Mouse (Mus musculus) cerebral cortex, adult 2 months (tissue): ENCODE results near the gene Them7.

Source experiments
- WGBS: fragments of 180-500 bp; shearing (Covaris S2); methylation state at CpG from one replicate; pipeline ENCODE4 v1.1.7; 2018; 5-methylcytosine and 5-hydroxymethylcytosine counted together

The Them7 gene

DNA sequence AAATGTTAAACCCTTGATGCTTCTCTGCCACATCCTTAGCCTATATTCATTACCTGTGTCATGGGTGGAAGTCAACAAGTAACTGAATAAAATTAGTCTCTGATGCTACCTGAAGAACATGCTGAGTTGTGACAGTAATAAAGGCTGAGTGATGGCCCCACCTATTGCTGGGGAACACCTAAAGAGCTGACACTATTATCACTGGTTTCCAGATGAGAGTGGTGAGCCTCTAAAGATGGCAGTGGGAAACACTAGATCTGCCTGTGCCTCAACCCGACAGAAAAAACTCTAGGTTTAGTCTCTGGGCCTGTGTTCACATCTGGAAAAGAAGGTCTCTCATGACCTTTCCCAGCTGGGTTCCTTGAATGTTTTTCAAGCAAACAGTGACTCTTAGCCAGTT is 155.6 kb downstream of the Them7 start:
- 85% methylated on average over 1 of the region's 1 CpGs for WGBS

DNA sequence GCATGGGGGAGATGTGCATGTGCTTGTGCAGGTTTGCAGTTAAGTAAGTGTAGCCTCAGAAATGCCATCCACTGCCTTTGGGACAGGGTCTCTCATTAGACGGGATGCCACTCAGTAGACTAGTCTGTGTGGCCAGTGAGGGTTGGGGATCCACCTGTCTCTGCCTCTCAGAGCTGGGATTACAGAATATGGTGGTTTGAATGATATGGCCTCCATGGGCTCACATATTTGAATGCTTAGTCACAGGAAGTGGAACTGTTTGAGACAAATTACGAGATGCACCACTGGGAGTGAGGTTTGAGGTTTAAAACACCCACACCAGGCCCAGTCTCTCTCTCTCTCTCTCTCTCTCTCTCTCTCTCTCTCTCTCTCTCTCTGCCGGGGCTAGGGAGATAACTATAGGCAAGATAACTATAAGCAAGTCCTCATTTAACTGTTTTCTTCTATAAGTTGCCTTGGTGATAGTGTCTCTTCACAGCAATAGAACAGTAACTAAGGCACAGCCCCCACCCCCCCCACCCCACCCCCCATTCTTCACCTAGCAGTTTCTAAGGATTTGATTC is 156.7 kb downstream of the Them7 start:
- 77% methylated on average over 3 of the region's 3 CpGs for WGBS

DNA sequence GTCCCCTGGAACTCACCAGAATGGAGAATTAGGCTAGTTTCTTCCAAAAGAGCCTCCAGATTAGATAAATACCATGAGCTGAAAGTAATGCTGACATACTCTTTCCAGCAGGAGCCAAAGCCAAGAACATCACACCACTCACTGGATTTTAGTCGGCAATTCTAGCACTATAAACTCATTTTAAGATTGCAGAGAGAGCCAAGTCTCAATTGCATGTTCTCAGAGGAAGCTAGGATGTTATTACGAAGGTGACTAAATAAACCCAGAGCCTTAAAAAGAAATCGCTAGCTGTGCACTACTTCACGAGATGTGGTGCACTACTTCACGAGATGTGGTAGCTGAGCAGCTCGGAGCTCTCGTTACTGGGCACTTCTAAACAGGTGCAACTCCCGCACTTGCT is 158.9 kb downstream of the Them7 start:
- 53% methylated on average over 8 of the region's 8 CpGs for WGBS

DNA sequence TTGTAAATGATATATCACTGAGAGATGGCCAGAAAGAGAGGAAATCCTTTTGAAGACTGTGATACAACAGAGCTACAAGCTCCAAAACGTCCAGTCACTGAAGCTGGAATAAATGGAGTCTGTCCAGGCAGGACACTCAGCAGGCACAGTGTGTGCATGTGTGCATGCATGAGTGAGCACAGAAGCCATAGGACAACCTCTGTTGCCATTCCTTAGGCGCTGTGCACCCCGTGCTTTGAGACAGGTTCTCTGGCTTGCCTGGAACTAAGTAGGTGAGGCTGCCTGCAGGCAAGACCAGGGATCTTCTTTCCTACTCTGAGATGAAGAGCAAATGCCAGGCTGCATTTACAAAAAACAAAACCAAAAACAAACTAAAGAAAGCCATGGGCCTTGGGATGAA is 160.9 kb downstream of the Them7 start:
- 89% methylated on average over 3 of the region's 3 CpGs for WGBS

DNA sequence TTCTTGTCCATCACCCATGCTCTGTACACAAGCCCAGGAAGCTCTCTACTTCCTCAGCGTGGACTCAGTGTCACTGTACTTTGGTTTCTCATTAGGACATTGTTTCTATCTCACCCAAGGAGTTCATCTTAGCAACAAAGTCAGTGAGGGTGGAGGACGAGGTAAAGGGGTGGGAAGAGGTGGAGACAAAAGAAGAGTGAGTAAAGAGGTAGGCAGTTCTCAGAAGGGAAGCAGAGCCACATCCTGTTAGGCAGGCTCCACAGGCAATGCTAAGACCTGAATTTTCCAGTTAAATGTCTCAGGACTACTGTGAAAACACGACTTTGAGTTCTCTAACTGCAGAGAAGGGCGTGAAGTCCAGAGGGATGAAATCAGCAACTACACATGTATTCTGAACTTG is 162.3 kb downstream of the Them7 start:
- WGBS: 90% methylated on average over 4 of the region's 4 CpGs

DNA sequence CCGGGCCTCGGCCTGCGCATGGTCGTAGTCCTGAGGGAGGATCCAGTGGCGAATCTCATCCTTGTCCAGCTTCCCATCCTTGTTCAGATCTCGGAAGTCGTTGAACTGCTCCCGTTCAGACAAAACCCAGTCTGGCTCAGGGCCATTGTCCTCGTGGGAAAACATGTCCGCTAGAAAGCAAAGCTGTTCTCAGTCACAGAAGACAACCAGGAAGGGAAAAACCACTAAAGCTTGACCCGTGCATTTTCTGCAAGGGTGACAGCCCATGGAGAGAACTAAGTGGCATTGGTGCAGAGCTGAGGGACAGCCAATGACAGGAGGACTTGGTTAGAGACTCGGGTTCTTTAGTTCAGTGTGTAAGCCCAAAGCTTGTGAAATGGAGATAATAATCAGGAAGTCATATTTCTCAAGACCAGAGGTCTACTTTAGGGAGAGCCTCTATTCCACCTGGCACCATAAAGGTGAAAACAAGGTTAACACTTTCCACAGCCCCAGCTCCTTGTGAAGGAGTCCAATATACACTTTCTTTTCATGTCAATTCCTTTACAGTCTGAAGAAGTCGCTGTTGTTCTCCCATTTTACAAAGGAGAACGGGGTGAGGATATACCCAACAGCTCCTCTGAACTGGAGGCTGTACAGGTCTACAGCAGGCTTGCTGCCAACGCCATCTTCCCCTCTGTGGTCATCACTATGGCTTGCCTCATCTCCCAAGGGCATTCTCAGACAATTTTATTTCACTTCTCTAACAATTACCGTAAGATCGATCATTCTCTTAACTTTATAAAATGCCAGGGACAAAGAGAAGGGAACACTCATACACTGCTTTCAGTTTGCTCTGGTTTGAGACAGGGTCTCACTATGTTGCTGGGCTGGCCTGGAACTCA is 165.1 kb downstream of the Them7 start:
- WGBS: 85% methylated on average over 17 of the region's 17 CpGs

DNA sequence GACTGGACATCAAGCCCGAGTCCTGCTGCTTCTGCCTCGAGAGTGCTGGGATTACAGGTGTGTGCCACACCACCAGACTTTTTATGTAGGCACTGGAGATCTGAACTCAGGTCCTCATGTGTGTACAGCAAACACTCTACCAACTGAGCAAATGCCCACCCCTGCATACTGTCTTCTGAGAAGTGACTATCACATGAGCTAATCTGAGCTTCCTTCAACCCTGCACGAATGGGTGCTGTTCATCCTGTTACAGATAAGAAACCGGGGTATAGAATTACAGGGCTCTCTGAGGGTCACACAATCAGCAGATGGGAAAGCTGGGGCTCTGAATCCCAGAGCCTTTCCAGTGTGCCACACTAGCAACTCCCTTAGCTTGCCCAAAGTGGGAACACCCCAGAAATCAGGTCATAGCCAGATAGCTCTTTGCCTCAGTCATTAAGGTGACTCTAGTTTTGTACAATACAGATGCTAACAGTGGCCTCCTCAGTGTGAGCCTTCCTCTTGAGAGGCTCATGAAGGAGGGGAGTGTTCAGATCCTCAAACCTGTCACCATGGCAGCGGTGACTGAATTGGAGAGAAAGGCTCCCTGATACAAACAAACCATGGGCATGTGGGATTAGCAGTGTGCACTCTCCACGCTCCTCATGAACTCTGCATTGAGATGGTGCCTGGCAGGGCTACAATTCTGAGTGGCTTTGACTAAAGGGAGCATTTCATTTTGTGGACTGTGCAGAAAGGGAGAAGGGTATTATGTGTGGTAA is 166.7 kb downstream of the Them7 start:
- 90% methylated on average over 6 of the region's 6 CpGs for whole genome bisulfite sequencing

DNA sequence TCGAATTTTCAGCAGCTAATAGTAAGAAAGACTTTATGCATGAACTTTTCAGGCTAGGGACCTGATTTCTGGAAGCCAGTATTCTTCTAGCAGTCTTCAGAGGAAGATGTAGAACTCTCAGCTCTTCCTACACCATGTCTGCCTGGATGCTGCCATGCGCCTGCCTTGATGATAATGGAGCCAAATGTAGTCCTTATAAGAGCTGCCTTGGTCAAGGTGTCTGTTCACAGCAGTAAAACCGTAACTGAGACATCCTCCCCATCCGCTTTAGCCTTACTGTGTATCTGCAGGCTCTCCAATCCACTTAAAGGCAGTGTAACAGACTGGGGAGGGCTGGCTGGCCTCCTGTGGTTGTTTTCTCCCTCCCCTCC is 167.3 kb downstream of the Them7 start:
- 93% methylated on average over 4 of the region's 4 CpGs for WGBS

DNA sequence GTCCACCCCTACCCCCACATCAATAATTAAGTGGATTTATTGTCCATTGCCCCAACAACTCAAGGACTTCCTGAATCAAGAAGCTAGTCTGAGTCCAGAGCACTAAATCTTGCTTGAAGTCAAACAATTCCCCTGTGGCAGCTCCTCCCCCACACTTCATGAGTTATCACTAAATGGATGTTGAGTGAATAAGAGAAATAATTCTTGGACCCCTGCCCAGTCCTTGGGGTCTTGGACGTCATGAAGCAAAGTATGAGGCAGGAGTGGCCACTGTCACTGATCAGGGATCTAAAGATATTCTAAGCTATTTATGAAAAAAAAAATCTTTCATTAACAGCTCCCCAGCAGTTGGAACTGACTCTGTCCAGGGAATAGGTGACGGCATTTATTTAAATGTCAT is 168.4 kb downstream of the Them7 start:
- 78% methylated on average over 2 of the region's 2 CpGs for WGBS

DNA sequence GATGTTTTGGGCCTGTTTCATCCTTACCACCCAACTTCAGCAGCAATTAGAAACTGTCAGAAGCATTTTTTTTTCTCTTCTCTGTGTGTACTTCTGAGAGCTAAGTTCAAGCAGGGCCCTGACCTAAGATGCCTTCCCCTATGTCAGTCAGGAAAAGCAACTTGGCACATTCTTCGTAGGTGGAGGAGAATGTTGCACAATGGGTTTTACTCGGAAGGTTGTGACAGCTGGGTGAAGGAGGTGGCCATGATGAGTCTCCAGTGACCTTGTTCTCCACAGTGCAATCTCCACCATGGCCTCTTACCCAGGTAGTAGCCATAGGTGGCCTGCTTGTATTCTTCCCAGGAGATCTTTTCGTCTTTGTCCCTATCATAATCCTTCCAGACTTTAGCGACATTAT is 170.3 kb downstream of the Them7 start:
- WGBS: 89% methylated on average over 4 of the region's 4 CpGs

DNA sequence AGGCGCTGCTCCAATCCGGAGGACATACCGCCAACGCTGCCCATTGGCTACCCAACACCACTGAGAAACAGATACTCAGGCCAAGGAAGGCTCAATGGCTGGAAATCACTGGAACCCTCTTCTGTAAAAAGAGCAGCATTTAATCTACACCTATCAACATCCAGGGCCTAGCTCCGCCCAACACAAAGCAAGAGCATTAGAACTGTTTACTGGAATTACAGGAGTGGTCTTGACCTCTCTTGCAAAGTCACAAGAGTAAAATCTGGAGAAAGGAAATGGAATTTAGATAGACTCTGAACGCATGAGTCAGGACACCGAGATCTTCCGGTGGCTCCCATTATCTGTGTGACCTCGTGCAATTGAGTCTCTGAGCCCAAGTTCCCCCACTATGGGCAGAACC is 171.9 kb downstream of the Them7 start:
- whole genome bisulfite sequencing: 97% methylated on average over 9 of the region's 9 CpGs

DNA sequence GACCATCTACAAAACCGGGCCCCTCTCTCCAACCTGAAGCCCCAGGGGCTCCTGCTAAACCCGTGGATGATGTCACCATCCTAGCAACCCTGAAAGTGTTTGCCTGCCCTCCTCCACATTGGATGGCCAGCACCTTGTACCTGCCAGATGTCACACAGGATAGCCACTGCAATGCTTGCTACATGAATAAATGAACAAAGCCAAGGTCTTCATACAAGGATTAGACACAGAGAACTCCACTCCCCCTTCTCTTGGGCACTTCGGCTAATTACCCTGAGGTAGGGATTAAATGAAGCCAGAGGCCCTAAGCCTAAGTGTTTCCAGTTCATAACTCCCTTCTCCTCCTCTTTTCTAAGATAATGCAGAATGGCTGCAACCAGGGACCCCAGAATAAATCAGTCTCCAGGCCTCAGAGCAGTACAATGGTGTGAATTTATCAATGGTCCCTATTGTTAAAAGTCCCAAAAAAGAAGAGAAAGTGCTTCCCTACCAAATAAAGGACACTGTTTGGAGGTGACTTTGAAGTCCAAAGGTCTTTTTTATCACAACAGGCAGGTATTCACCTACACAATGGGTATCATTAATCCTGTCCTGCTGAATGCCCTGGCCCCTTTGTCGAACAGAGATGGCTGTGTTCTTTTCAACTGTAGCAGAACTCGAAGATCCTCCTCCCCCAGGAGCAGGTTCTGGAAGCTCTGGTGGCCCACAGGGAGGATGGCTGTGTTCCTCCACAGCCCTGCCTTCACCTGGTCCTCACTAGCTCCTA is 173.5 kb downstream of the Them7 start:
- WGBS: 70% methylated on average over 5 of the region's 5 CpGs

DNA sequence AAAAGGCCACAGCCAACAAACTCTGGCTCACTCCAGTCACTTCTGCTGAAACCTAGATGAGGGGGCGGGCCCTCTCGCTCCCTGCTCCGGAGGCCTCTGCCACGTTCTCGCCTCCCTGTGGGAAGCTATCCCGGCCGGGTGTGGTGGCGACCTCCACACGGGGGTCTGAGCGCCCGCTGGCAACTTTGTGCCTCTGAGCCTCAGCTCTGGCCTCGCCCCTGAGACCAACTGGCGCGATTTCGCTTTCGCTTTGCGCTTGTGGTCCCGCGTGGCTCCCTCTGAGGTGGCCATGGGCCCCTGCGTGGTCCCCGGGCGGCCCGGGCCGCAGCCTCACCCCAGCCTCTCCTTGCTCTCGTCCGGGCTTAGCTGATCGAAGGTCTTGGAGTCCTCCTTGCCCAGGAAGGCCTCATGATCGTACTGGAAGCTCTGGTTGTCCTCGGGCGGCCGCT is 174.5 kb downstream of the Them7 start:
- 2% methylated on average over 31 of the region's 31 CpGs for WGBS

DNA sequence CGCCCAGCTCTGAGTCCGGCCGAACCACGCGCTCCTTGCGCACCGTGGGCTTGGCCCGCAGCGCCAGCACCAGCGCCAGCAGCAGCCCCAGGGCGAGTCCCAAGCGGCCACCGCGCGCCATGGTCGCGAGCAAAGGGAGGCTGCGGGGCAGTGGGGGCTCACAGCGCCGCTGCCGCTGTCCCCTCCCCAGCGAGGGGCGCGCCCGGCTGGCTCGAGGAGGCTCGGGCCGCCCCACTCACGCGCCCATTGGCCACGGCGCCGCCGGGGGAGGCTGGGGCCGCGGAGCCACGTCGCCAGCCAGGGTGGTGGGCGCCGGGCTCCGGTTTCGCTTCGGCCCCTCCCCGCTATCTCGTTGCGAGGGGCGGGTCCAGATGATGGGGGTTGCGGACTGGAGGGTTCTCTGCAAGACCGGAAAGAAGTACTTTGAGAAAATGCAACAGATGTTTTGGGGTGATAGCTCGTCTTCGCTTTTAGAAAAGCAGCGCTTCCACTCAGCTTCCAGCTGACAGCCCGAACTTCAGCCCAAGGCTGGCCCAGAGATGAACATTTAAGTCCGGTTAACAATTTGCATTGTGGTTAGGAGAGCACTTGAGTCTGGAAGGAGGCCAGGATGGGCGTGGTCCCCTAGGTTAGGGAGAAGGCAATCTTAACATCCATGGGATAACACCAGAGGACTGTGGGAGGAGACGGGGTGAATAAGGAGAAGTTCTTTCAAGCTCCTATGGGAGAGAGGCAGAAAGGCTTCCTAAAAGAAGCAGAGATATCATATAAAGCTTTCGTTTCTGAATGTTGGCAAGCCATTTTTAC is 175.2 kb downstream of the Them7 start, which contains the start of gene Rcn1:
TSS of gene Rcn1 (minus strand) at position 235 of the 807 bp plus-strand sequence.
- WGBS: 2% methylated on average over 56 of the region's 57 CpGs

DNA sequence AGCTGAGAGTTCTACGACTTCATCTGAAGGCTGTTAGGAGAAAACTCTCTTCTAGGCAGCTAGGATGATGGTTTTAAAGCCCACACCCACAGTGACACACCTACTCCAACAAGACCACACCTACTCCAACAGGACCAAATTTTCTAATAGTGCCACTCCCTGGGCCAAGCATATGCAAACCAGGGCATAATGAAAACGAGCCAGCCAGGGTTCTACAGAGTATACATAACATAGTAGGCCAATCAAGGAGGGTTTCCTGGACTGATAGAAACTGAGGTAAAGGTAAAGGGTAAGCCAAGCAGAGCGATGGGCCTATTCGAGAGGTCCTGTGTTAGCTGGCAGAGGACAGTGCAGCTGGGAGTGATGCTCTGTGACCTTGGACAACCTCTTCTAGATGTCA is 176.4 kb downstream of the Them7 start:
- WGBS: 94% methylated on average over 4 of the region's 4 CpGs

DNA sequence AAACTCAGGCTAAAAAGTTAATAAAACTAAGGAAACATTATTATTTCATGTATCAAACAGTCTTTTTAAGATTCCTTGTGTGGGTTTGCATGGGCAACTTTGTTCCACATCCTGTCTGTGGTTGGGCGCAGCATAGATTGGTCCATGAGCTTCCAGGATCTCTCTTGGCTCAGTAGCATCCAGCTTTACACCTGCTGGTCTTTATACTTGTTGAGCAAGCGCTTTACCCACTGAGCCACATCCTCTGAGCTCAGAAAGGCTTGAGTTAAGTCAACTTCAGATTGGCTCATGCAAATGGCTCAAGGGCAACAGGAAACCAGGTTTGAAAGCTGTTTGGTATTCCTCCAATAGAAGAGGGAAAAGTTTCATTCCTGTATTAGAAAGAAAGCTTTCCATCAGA is 178.1 kb downstream of the Them7 start:
- 88% methylated on average over 2 of the region's 2 CpGs for WGBS

DNA sequence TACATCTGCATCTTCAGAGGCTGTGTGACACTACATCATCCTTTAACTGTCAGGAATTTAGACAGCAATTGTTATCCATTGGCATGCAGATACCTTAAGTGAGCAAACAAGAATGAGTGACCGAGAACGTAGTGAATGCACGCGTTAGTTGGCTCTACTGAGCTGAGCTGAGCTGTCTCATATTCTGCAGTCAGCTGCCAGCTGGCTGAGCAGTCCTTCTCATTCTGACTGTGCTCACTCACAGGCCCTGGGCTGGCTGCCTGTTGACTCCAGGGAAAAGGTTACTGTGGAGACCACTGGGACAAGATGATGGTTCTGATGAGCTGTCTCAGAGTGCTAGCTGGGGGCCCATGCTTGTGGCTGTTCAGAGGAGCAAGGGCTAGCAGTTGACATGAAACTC is 184.4 kb downstream of the Them7 start:
- WGBS: 55% methylated on average over 4 of the region's 4 CpGs

DNA sequence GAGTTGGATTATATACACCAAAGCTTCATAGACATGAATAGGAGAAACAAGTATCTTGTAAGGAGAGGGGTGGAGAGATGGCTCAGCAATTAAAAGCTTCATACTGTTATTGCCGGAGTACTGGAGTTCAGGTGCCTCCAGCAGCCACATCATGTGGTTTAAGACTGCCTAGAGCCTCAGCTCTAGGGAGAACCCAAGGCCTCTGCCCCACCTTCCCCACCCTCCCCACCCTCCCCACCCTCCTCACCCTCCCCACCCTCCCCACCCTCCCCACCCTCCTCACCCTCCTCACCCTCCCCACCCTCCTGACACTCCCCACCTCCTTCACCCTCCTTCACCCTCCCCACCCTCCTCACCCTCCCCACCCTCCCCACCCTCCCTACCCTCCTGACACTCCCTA is 185.1 kb downstream of the Them7 start:
- 100% methylated on average over 1 of the region's 1 CpGs for WGBS

DNA sequence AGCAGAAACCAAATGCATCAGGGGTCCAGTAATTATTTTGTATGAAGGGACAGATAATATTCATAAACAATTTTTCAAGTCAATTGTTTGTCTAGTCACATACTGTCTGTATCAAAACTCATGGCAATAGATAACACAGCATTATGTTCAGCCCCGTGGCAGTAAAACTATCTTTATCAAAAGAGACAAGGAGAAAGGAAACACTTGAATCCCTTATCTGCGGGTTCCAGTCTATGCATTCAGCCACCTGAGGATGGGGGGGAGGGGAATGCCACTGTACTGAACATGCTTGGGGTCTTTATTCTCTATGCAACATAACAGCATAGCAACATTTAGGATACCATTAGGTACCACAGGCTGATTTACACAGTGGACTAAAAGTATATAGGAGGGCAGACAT is 190.2 kb downstream of the Them7 start:
- 88% methylated on average over 2 of the region's 2 CpGs for WGBS

DNA sequence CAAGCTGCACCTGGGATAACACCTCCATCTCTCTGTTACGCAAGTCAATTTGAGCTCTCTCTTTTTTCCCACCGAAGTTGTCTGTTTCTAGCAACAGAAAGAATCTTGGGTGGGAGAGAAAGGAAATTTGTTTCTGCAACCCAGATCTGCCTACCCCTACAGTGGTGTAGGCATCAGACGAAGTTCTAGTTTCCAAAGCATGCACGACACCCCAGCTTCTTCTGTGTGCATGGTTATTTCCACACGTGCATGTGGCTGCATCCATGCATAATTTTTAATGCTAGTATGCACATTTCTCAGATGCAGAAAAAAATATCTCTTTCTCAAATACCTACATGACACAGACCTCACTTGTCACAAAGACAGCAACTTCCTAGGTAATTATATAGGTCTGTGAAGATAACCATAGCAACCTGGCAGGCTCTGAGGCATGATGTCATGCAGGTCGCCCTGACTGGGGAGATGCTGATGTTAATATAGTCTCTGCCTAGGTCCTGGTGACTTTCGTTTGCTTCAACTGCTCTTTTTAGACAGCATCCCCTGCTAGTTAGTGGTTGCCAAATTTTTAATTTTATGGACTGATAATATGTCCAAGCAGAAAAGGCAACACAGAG is 192.0 kb downstream of the Them7 start:
- WGBS: 36% methylated on average over 7 of the region's 7 CpGs
